Mouse (Mus musculus) embryonic fibroblast, embryonic 13.5 days (primary cell): ENCODE data around the gene Cul7.

ENCODE experiments used
- CTCF ChIP-seq: IDR thresholded peaks from 2 replicates; pipeline ENCODE4 v1.5.1; 2011; ENCODE audit warnings: mild to moderate bottlenecking, control low read depth, low read length, moderate library complexity, borderline replicate concordance; ENCODE audit not compliant: insufficient read depth
- POLR2A ChIP-seq: IDR thresholded peaks from 2 replicates; pipeline ENCODE4 v1.6.1; 2011; ENCODE audit warnings: low read depth, mild to moderate bottlenecking, control low read depth, low read length, moderate library complexity

DNA sequence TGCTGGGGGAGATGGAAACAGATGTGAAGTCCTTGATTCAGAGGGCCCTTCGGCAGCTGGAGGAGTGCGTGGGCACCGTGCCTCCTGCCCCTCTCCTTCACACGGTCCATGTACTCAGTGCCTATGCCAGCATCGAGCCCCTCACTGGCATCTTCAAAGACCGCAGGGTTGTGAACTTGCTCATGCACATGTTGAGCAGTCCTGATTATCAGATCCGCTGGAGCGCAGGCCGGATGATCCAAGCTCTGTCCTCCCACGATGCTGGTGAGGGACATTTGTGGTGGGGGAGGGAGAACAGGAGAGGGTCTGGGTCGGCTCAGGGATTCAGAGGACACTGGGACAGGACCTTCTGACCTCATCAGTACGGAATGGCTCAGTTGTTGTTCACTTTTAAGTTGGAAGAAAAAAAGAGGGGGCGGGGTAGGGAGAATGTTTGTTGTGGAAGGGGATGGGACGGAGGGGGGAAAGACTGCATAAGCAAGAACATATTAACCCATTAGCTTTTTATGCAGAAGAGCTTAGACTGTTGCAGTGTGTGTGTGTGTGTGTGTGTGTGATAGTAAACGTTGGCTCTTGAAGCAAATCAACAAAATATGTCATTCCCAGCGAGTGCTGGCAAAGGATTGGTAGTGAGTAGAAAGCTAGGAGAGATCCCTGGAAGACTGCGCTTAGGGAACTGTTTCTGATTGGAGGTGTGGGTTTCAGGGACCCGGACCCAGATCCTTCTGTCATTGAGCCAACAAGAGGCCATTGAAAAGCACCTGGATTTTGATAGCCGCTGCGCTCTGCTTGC lies 1.8 kb downstream of the Cul7 start:
- TF ChIP-seq CTCF (no peak), POLR2A (no peak)
